Mouse (Mus musculus) telencephalon, adult 2 months (tissue): Measurements from ENCODE around the gene Hoxa3.

Experiments
- DNase-seq: peaks from one replicate; pipeline ENCODE4 v3.0.0-alpha.2; 2011; ENCODE audit warnings: low read depth, low spot score

Gene Hoxa3

GRCm38 (mm10) chr6:52220003-52220864 lies 7.1 kb upstream of the Hoxa3 start:
- no peak for DNase-seq

GRCm38 (mm10) chr6:52219234-52219942 lies 6.3 kb upstream of the Hoxa3 start:
- no peak for DNase-seq

DNA sequence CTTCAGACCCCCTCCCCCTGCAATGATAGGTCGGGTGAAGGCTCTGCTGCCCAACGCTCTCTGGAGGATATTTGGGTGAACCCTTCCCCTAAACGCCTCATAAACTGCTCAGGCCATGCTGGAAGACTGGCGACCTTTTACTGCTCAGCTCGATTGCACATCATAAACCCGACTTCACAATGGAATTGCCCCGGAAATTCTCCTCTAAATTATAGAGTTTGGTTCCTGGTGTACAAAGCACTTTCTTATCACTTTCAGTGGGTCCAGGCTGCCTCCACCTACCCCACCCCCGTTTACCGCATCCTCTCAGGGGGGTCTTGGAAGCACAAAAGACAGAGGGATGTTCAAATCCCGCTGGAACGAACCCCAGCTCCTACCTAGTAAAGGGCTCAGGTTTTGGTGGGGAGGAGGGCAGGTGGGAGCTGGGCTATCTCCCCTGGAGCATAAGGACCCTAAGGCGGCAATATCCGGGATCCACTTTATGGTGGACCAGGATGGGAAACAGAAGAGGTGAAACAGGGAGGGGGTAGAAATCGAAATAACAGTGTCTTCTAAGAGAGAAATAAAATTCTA lies 5.6 kb upstream of the Hoxa3 start:
- DNase-seq: no peak

DNA sequence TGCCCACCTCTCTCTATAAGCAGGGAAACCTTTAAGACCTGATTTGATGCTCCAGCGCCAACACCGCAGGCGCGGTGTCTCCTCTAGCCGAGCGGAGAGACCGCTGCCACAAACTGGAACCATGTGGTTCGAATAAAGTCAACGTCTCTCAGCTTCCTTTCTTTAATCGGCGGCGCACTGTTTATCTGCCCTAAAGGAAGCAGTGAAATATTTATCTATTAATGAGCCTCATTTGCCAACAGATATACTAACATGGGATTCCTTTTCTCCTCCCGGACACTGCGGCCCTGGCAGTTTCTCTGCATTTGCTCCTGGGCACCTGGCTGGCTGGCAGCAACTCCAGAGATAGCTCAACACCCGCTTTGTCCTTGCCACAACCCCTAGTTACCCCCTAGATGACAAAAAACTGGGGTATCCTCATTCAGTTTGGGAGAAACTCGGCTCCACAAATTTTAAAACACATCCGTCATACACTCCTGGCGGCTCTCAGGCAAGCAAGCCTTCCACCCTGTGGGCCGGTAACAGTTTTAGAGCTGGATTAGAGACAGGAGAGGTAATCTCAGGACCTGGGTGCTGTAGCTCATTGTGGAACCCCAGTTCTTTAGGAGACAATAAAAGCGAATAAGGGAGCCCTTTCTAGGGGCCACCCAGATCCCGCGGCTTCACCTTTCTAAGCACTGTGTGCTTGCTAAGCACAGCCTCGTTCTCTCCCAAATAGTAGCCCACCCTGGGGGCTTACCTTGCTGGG lies 4.9 kb upstream of the Hoxa3 start:
- no peak for DNase-seq

DNA sequence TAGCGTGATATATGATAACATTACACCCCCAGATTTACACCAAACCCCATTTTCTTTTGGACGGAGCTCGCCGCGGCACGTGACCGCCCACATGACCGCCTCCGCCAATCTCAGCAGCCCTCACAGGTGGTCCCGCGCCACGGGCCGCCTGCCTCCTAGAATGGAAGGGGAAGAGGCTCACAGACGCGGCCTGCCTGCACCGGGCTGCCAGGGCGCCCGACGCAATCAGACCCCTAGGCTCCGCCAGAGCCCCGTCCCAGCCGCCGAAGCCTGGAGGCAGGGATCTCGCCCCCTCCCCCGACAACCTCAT lies 4.3 kb upstream of the Hoxa3 start:
- no peak for DNase-seq

GRCm38 (mm10) chr6:52216691-52217458 lies 3.7 kb upstream of the Hoxa3 start:
- no peak for DNase-seq

- DNase-seq: no peak
These were observed 2.8 kb upstream of the Hoxa3 start for GRCm38 (mm10) chr6:52215771-52216535.

- DNase-seq: no peak
These were observed 1.9 kb upstream of the Hoxa3 start for GRCm38 (mm10) chr6:52215070-52215469.

DNA sequence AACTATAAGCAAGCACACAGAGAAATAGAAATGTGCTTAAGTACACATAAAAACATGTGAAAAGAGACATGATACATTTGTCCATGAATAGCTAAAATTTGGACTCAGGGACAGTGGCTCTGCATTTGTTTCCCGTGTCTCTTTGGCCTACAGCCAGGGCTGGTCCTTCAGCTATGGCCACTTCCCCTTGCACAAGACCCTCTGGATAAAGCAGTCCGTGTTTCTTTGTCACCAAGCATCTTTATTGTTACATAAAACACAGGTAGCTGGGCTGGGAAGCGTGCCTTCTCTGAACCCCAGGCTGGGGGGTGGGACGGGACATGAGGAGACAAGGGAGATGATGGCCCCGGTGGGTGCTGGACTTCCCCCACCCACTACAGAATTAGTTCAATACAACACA lies 1.1 kb upstream of the Hoxa3 start:
- no peak for DNase-seq

DNA sequence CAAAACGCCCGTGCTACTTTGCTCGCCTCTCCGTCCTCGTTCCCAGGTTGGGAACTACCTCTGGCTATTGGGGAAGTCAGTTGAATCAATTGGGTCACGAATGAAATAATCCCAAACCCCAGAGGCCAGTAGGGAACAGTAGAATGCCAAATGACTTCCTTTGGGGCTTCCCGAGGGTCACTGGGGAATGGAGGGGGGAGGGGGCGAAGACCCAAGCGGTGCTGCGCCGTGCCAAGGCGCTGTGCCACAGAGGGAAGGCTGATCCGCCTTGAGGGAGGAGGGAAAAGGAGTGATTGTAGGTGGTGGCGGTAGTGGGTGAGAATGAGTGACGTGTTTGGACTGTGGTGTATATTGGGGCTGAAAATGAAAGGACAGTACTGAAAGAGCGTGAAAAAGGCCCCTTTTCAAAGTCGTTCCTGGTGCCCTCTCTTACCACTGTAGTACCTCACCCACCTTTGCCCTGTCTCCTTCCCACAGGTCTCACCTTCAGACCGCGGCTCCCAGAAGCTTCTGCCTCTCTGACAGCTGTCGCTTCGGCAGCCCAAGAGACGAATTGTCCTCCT lies 499 bp downstream of the Hoxa3 start:
- DNase-seq: no peak

DNA sequence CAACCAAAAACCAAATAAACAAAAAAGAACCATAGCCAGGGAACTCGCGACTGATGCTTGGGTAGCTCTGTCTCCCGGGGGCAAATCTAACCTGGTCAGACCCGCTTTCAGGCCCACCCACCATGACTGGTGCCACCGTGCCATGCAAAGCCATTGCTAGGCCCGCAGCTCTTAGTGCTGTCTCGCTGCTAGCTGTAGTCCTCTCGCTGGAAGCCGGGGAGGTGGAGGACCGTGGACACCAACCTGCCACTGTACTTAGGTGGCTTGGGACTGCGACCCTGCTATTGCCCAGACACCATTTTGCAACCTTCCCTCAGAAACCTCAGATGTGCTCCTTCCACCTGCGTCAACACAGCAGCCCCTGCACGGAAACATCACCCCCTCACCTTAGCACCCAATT lies 1.2 kb downstream of the Hoxa3 start:
- no peak for DNase-seq

GRCm38 (mm10) chr6:52211170-52211935 lies 1.8 kb downstream of the Hoxa3 start:
- DNase-seq: no peak

DNA sequence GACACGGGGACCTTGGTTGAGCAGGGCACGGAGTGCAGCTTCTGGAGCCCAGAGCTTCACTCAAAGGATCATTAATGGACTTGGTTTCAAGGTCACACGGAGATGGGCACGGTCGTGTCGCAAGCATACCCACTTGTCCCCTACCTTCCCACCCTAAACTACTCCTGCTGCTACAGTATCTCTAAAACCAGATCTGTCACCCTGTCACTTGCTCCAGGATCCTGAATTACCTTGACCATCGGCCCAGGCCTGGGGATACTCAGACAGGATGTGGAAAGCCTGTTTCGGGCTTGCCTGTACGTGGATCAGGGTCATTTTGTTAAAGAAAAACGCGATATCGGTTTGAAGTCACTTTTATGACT lies 3.5 kb downstream of the Hoxa3 start:
- DNase-seq: no peak

DNA sequence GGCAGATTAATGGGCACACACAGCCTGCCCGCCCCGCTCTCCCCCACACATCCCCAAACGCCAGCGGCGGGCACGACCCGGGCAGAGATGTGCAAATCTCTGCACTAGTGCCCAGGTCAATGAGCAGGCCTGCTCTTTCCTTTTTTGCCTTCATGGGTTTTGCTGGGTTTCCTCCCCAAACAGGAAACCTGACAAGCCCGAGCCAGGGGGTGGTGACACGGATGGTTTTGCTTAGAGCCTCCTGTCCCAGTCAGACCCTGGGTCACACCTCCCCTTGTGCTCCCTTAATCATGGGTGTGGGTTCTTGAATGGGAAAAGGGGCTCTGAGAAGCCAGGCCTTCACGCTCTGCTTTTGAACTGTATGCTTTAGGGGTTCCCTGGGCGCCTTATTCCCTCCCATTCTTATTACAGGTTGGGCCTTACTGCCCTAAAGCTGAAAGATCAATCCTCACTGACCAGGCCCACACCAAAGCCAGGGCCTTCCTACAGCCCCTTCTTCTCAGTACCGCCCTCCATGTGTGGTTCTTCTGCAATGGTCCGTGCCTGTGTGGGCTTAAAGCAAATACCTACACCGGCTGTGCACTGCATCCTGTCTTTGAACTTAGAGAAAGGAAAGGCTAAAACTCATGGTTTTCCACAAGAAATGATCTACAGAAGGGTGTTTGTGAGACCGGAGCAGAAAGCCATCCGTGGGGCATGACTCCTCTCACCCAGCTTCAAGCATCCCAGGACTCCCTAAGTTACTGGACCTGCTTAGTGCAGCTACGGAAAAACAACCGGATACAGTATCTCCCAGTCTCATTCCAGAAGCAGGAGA lies 4.1 kb downstream of the Hoxa3 start:
- DNase-seq: no peak

DNA sequence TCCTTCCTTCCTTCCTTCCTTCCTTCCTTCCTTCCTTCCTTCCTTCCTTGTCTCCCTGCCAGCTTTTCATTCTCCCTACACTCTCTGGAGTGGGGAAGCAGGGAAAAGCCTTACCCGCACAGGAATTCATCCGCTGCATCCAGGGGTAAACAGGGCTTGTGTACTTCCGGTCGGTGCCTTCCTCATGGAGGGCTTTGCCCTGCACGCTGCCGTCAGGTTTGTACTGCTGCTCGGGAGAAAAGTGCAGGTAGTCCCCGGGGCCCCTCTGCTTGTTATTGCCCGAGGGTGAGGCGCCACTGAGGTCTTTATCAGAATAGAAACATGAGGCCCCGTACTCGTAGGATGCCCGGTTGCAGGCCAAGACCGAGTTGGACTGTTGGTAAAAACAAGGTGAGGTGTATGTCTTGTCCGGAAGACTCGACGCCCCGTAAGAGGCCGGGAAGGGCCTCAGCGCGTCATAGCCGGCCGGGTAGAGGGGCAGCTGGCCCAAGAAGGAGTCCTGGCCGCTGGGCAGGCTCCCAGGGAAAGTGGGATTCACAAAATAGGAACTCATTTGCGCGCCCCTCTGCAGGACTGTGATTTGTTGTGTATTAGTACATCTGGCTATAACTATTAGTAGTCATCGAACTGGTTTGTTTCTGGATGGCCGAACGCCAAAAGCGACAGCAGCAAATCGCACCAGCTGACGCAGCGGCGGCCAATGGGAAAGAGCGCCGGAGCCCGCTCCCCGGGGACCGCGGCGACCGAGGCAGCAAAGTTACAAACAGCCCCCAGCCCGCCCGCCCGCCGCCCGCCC lies 4.9 kb downstream of the Hoxa3 start, which contains the start of gene Hoxa6:
Gene Hoxa6, minus strand, starts transcription at position 651 of the 796 bp plus-strand sequence.
- DNase-seq: no peak

DNA sequence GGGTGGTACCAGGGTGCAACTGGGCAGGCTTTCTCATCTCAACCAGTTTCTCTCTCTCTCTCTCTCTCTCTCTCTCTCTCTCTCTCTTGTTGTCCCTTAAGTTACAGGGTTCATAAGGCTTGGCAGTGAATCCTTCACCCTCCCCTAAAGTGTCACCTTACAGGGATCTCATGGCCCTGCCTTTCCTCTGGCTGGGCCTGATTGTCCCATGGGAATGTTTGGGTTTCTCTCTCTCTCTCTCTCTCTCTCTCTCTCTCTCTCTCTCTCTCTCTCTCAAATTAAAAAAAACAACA lies 5.5 kb downstream of the Hoxa3 start:
- DNase-seq: no peak

DNA sequence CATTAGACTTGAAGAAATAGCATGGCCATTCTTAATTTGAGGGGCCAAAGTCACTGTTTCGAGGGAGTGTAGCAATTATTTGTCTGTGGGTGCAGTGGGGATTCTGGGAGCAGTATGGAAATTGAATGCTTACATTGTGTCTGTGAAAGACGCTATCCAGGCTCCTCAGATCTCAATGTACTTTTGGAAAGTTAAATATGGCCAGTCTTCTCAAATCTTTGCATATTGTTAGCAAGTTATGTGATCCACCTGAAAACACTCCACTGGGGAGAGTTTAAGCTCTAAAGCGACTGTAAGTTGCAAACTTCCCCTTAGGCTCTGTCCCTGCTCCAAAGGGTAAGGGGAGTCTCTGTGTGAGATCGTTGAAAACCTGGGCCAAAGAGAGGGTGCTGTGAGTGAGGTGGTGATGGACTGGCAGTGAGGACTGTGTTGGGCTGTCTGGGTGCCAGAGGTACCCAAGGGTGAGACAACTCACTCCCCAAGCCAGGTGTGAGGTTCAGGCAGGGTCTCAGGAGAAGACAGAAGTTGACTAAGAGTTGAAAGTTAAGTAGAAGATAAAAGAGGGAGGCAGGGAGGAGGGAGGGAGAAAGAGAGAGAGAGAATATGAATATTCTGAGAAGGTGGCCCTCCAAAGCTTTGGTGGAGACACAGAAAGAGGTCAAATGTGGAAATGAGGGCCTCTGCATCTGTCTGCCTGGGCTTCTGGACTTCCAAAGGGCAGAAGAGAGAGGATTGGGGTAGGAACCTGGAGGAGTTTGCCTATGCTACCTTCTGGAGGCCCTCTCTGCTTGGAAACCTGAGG lies 6.1 kb downstream of the Hoxa3 start:
- DNase-seq: no peak
